Mouse (Mus musculus): Measurements from ENCODE around the gene Tmem243.
A peak's percentile ranks its signal among the peaks of the same experiment; 100 is the strongest.
"Not testable (repeated sequence)": the region's sequence is repeated elsewhere in the genome, so short reads cannot be mapped to it uniquely, and the experiment has no call there.

Gene Tmem243

GRCm38 (mm10) chr5:9107296-9108089 is 7.0 kb downstream of the Tmem243 start:
- DNase-seq = no peak

- peak; percentile 28 for DNase-seq
Observed at GRCm38 (mm10) chr5:9108490-9108889, 8.0 kb downstream of the Tmem243 start.

GRCm38 (mm10) chr5:9109582-9109981 is 9.1 kb downstream of the Tmem243 start:
- DNase-seq = no peak

- DNase-seq = no peak
Observed at GRCm38 (mm10) chr5:9111285-9111684, 10.8 kb downstream of the Tmem243 start.

- peak; percentile 62 for DNase-seq
Observed at GRCm38 (mm10) chr5:9111759-9112158, 11.3 kb downstream of the Tmem243 start.

GRCm38 (mm10) chr5:9114162-9114561 is 13.7 kb downstream of the Tmem243 start:
- no peak for DNase-seq

GRCm38 (mm10) chr5:9124134-9124533 is 23.7 kb downstream of the Tmem243 start:
- no peak for DNase-seq

GRCm38 (mm10) chr5:9128566-9128965 is 28.1 kb downstream of the Tmem243 start:
- no peak for DNase-seq

GRCm38 (mm10) chr5:9131786-9132185 is 31.3 kb downstream of the Tmem243 start:
- no peak for DNase-seq

- DNase-seq = no peak
Observed at GRCm38 (mm10) chr5:9135588-9135987, 35.1 kb downstream of the Tmem243 start.

- DNase-seq = no peak
Observed at GRCm38 (mm10) chr5:9140724-9141123, 40.3 kb downstream of the Tmem243 start.

GRCm38 (mm10) chr5:9142376-9142775 is 41.9 kb downstream of the Tmem243 start:
- no peak for DNase-seq

GRCm38 (mm10) chr5:9149273-9149850 is 48.9 kb downstream of the Tmem243 start:
- DNase-seq = no peak

- DNase-seq = no peak
Observed at GRCm38 (mm10) chr5:9156746-9157145, 56.3 kb downstream of the Tmem243 start.

- DNase-seq = no peak
Observed at GRCm38 (mm10) chr5:9157336-9157735, 56.9 kb downstream of the Tmem243 start.

- peak; percentile 45 for DNase-seq
Observed at GRCm38 (mm10) chr5:9160831-9161455, 60.5 kb downstream of the Tmem243 start.

GRCm38 (mm10) chr5:9161456-9162041 is 61.1 kb downstream of the Tmem243 start, which contains the start of gene Dmtf1:
Gene Dmtf1, minus strand, starts transcription at chr5:9161776.
- DNase-seq = peak; percentile 89

- DNase-seq = no peak
Observed at GRCm38 (mm10) chr5:9162088-9162487, 61.6 kb downstream of the Tmem243 start.

GRCm38 (mm10) chr5:9163411-9163810 is 62.9 kb downstream of the Tmem243 start:
- DNase-seq = no peak

GRCm38 (mm10) chr5:9165151-9165550 is 64.7 kb downstream of the Tmem243 start:
- DNase-seq = not testable (repeated sequence)

- DNase-seq = no peak
Observed at GRCm38 (mm10) chr5:9166366-9166765, 65.9 kb downstream of the Tmem243 start.

- DNase-seq = not testable (repeated sequence)
Observed at GRCm38 (mm10) chr5:9169328-9170005, 69.0 kb downstream of the Tmem243 start.

- DNase-seq = no peak
Observed at GRCm38 (mm10) chr5:9173295-9173694, 72.8 kb downstream of the Tmem243 start.
